ENCODE assay signal across 8 mouse cellular contexts in the genomic region with DNA sequence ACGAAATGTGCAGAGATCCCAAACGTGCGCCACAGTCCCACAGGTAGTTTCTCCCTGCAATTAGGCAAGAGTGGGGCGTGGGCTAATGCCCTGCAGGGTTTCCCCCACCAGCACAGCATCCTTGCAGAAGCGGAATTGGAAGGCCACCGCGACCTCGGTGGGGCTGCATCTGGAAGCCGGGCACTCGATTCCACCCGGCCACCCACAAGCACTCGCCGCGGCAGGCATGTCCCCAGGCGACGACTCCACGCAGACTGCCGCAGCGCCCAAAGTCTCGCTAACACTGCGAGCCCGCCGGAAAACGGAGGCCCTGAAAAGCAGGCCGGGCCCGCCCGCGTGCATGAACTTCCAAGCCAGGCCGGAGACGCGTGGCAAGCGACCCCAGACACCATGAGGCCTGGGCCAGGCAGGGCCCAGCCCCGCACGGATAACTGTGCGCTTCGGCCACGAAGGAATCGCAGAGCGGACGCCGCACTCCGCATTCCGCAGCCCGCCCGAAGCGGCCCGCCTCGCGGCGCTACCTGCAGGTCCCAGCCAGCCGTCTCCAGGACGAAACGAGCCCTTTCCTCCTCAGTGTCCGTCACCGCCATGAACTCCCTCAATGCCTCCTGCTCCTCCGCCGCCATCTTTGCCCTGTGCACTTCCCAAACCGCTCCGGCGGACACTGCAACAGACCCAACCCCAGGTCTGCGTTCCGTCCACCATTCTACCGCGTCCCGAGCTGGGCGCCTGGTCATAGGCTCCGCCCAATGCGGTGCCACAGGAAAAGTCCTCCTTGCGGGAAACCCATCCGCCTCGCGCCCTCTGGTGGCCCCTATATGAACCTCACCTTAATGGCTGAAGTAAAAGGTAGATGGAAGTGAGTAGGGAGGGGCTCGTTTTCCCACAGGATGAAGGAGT.
A peak's percentile ranks its signal among the peaks of the same experiment; 100 is the strongest.
DNase-seq lines count a peak whose midpoint lies in the region; ATAC-seq lines count a peak whose summit lies in the region.
"Not testable (repeated sequence)": the region's sequence is repeated elsewhere in the genome, so short reads cannot be mapped to it uniquely, and the experiment has no call there.

No protein-coding gene starts in this region.

- H3K4me2 ChIP-seq in hindbrain, embryonic 11.5 days (replicated peaks; ENCODE audit: low read depth, low read length) = peak overlapping the region; percentile 45

- peak; percentile 85 for DNase-seq in Muller cell, postnatal 12 days (ENCODE audit: inconsistent ontology term)
- peak; percentile 91 for DNase-seq in cerebellum, adult 9-10 months
- DNase-seq in frontal cortex, postnatal 10 days (ENCODE audit: low spot score in 2 of 2) = peak; percentile 78 to 83
- peak; percentile 77 for DNase-seq in hindbrain, embryonic 11.5 days (ENCODE audit: low spot score)
- peak; percentile 78 to 83 for DNase-seq in layer of hippocampus, postnatal 14 days (ENCODE audit: low spot score in 2 of 2)
- DNase-seq in lung, postnatal 10 days = peak; percentile 90
- DNase-seq in ovary, postnatal 36 days (ENCODE audit: low spot score) = peak; percentile 75
- peak; percentile 77 for DNase-seq in thymus, postnatal 14 days

- not testable (repeated sequence) for H3K27me3 ChIP-seq in hindbrain, embryonic 11.5 days (ENCODE audit: control insufficient read depth, insufficient read depth, low read length)

- not testable (repeated sequence) for H3K4me1 ChIP-seq in hindbrain, embryonic 11.5 days (replicated peaks; ENCODE audit: control insufficient read depth, insufficient read depth, low read length)

- not testable (repeated sequence) for H3K36me3 ChIP-seq in hindbrain, embryonic 11.5 days (ENCODE audit: control insufficient read depth, insufficient read depth, low read length)

- peak overlapping the region; percentile 61 for H3K9ac ChIP-seq in hindbrain, embryonic 11.5 days (ENCODE audit: low read depth, low read length)

- not testable (repeated sequence) for H3K9me3 ChIP-seq in hindbrain, embryonic 11.5 days (ENCODE audit: control insufficient read depth, low read length)

- 0 out of 2 replicates have a peak overlapping the region, but pooled peaks have one; percentile 8 for H3K27ac ChIP-seq in hindbrain, embryonic 11.5 days (ENCODE audit: low read depth, low read length)

- H3K4me3 ChIP-seq in hindbrain, embryonic 11.5 days (ENCODE audit: low read depth, low read length) = peak overlapping the region; percentile 69

- peak; percentile 98 for ATAC-seq in hindbrain, embryonic 11.5 days (ENCODE audit: low FRiP score)

- 15% methylated on average over 59 of the region's 73 CpGs for WGBS in hindbrain, embryonic 11.5 days

Comparison
In these comparisons a context has a peak if more than half of its experiments do, and no peak if none do; other contexts are left out.
1. Peak in every context shown above with its lines: DNase-seq, ATAC-seq, H3K4me3 ChIP-seq and H3K27ac ChIP-seq.